ENCODE assay signal across 28 mouse cellular contexts in genomic region chr5:24490413-24490920, GRCm38 (mm10). TPM values are rescaled to one million over a fixed set of nuclear protein-coding genes. Genes with fewer than 3 reads are reported as not detected.
A peak's percentile ranks its signal among the peaks of the same experiment; 100 is the strongest.
DNase-seq lines count a peak whose midpoint lies in the region; ATAC-seq and TF ChIP-seq lines count a peak whose summit lies in the region.
"Had no signal": no experiment of that assay in that cellular context is flagged by ENCODE, and none has a peak within 500 bp of the region (broad histone marks: within the 10 kb centered on the region; RNA-seq: fewer than 3 reads in every experiment).

No protein-coding gene starts in this region.

- H3K27me3 ChIP-seq in forebrain, embryonic 14.5 days (replicated peaks; ENCODE audit: control insufficient read depth, insufficient read depth, low read length): 0 out of 2 replicates have a peak, but pooled peaks cover 4% of the 10 kb centered on the region
- peaks cover 24% of the 10 kb centered on the region for H3K27me3 ChIP-seq in forebrain, embryonic 10.5 days (ENCODE audit: poor library complexity, severe bottlenecking)
- no peaks in the 10 kb centered on the region for H3K27me3 ChIP-seq in midbrain, postnatal 0 days (ENCODE audit: insufficient read depth, low read length)
- H3K27me3 ChIP-seq in midbrain, embryonic 10.5 days (ENCODE audit: low read depth, poor library complexity, severe bottlenecking): peaks cover 4% of the 10 kb centered on the region
- H3K27me3 ChIP-seq in limb, embryonic 11.5 days (ENCODE audit: control insufficient read depth, insufficient read depth, low read length): no peaks in the 10 kb centered on the region
- H3K27me3 ChIP-seq: liver, embryonic 12.5 days had no signal

- TF ChIP-seq CTCF in midbrain, postnatal 0 days (IDR thresholded peaks at IDR 0.05): no peak

- H3K9me3 ChIP-seq in forebrain, embryonic 14.5 days (replicated peaks; ENCODE audit: control insufficient read depth, low read length): no peaks in the 10 kb centered on the region
- H3K9me3 ChIP-seq in forebrain, embryonic 10.5 days: no peaks in the 10 kb centered on the region
- no peaks in the 10 kb centered on the region for H3K9me3 ChIP-seq in midbrain, postnatal 0 days (ENCODE audit: low read length)
- H3K9me3 ChIP-seq in midbrain, embryonic 10.5 days (replicated peaks): no peaks in the 10 kb centered on the region
- H3K9me3 ChIP-seq in limb, embryonic 11.5 days (ENCODE audit: control insufficient read depth, low read length): no peaks in the 10 kb centered on the region
- H3K9me3 ChIP-seq: heart, embryonic 12.5 days; liver, embryonic 12.5 days had no signal

- no peak overlapping the region for H3K9ac ChIP-seq in forebrain, embryonic 14.5 days (ENCODE audit: low read length)
- no peak overlapping the region for H3K9ac ChIP-seq in midbrain, postnatal 0 days (replicated peaks; ENCODE audit: low read length, poor library complexity, severe bottlenecking)
- H3K9ac ChIP-seq in limb, embryonic 11.5 days (ENCODE audit: low read length): no peak overlapping the region
- H3K9ac ChIP-seq: heart, embryonic 12.5 days; liver, embryonic 12.5 days had no signal

- WGBS in forebrain, embryonic 14.5 days: 23% methylated on average over 14 of the region's 14 CpGs
- WGBS in forebrain, embryonic 10.5 days: 78% methylated on average over 14 of the region's 14 CpGs
- 78% methylated on average over 14 of the region's 14 CpGs for WGBS in midbrain, postnatal 0 days
- WGBS in midbrain, embryonic 10.5 days: 90% methylated on average over 14 of the region's 14 CpGs
- WGBS in limb, embryonic 11.5 days: 25% methylated on average over 14 of the region's 14 CpGs

- peaks cover 14% of the 10 kb centered on the region for H3K4me1 ChIP-seq in forebrain, embryonic 14.5 days (ENCODE audit: control insufficient read depth, insufficient read depth, low read length)
- H3K4me1 ChIP-seq in forebrain, embryonic 10.5 days: peaks cover 25% of the 10 kb centered on the region
- no peaks in the 10 kb centered on the region for H3K4me1 ChIP-seq in midbrain, postnatal 0 days (ENCODE audit: insufficient read depth, low read length)
- peaks cover 11% of the 10 kb centered on the region for H3K4me1 ChIP-seq in midbrain, embryonic 10.5 days
- peaks cover 18% of the 10 kb centered on the region for H3K4me1 ChIP-seq in limb, embryonic 11.5 days (ENCODE audit: control insufficient read depth, insufficient read depth, low read length)
- H3K4me1 ChIP-seq: liver, embryonic 12.5 days had no signal

- DNase-seq in forebrain, embryonic 14.5 days (ENCODE audit: low spot score): peak; percentile 45
- no peak for DNase-seq in forebrain, embryonic 10.5 days (ENCODE audit: extremely low spot score, low spot score)
- peak; percentile 63 for DNase-seq in midbrain, postnatal 0 days (ENCODE audit: low spot score)
- no peak for DNase-seq in midbrain, embryonic 10.5 days (ENCODE audit: low spot score)
- DNase-seq in limb, embryonic 11.5 days (ENCODE audit: low spot score): no peak
- DNase-seq in gastrocnemius, adult 8-10 months (ENCODE audit: low spot score in 2 of 2): no peak
- no peak for DNase-seq in lung, postnatal 10 days
- DNase-seq: adrenal gland, postnatal 25 days; cerebellum, postnatal 10 days; gastrocnemius, postnatal 25 days; heart, adult 18-20 months; heart, postnatal 10 days; kidney, adult 2 months; left cerebral cortex, postnatal 4 days; lung, adult 2 months; midbrain, embryonic 14.5 days; right cerebral cortex, postnatal 14 days; thymus, adult 2 months; thymus, postnatal 4 days had no signal

- H3K4me2 ChIP-seq in forebrain, embryonic 14.5 days (ENCODE audit: low read length): no peak overlapping the region
- no peak overlapping the region for H3K4me2 ChIP-seq in midbrain, postnatal 0 days (ENCODE audit: low read depth, low read length, poor library complexity, severe bottlenecking)
- H3K4me2 ChIP-seq in limb, embryonic 11.5 days (ENCODE audit: low read depth, severe bottlenecking): no peak overlapping the region
- H3K4me2 ChIP-seq: heart, embryonic 12.5 days; liver, embryonic 12.5 days had no signal

- H3K27ac ChIP-seq in forebrain, embryonic 14.5 days (ENCODE audit: low read depth, low read length): no peak overlapping the region
- no peak overlapping the region for H3K27ac ChIP-seq in forebrain, embryonic 10.5 days
- no peak overlapping the region for H3K27ac ChIP-seq in midbrain, postnatal 0 days (ENCODE audit: low read depth, low read length)
- H3K27ac ChIP-seq in midbrain, embryonic 10.5 days (replicated peaks): no peak overlapping the region
- peak overlapping the region; percentile 52; the same call in 1 of the 2 replicates for H3K27ac ChIP-seq in limb, embryonic 11.5 days (replicated peaks; ENCODE audit: low read depth, low read length)
- H3K27ac ChIP-seq: kidney, postnatal 0 days; liver, embryonic 12.5 days; stomach, postnatal 0 days had no signal

- H3K36me3 ChIP-seq in forebrain, embryonic 14.5 days (ENCODE audit: control insufficient read depth, insufficient read depth, low read length): peaks cover 80% of the 10 kb centered on the region
- H3K36me3 ChIP-seq in forebrain, embryonic 10.5 days (replicated peaks): peaks cover 93% of the 10 kb centered on the region
- H3K36me3 ChIP-seq in midbrain, postnatal 0 days (ENCODE audit: insufficient read depth, low read length): peaks cover 68% of the 10 kb centered on the region
- peaks cover 94% of the 10 kb centered on the region for H3K36me3 ChIP-seq in midbrain, embryonic 10.5 days
- H3K36me3 ChIP-seq in limb, embryonic 11.5 days (ENCODE audit: control insufficient read depth, insufficient read depth, low read length): peaks cover 31% of the 10 kb centered on the region

- no peak for ATAC-seq in forebrain, embryonic 14.5 days
- ATAC-seq in midbrain, postnatal 0 days (ENCODE audit: low FRiP score): no peak
- ATAC-seq in limb, embryonic 11.5 days (ENCODE audit: insufficient number of reproducible peaks, low FRiP score, low TSS enrichment, low read depth): no peak
- ATAC-seq: CD4-positive, CD25-positive, alpha-beta regulatory T cell, adult 4 months; liver, embryonic 12.5 days had no signal

- no peak overlapping the region for H3K4me3 ChIP-seq in forebrain, embryonic 14.5 days (ENCODE audit: low read depth, low read length)
- H3K4me3 ChIP-seq in forebrain, embryonic 10.5 days: no peak overlapping the region
- no peak overlapping the region for H3K4me3 ChIP-seq in midbrain, postnatal 0 days (ENCODE audit: low read depth, low read length)
- H3K4me3 ChIP-seq in midbrain, embryonic 10.5 days: no peak overlapping the region
- H3K4me3 ChIP-seq in limb, embryonic 11.5 days (ENCODE audit: low read depth, low read length): no peak overlapping the region
- H3K4me3 ChIP-seq: heart, embryonic 12.5 days; liver, embryonic 12.5 days; myocyte had no signal

RNA-seq across cellular contexts. Expression of gene Gbx1, which starts 36.5 kb away (rescaled TPM):
- 0.49 and 0.51 TPM in 2 replicates for polyA plus RNA-seq in forebrain, embryonic 14.5 days (2014; fragmentation: Nextera tagmentation; extraction: Ambion mirVana)
- 0.09 and 0.21 TPM in 2 replicates for polyA plus RNA-seq in forebrain, embryonic 10.5 days (2016; fragmentation: Nextera tagmentation; extraction: Ambion mirVana)
- total RNA-seq in midbrain, postnatal 0 days (2014; rRNA removed): 0.33 TPM in 1 of 2 replicates, not detected in the other
- 0.09 and 0.12 TPM in 2 replicates for polyA plus RNA-seq in midbrain, postnatal 0 days (2015; fragmentation: Nextera tagmentation; extraction: Ambion mirVana)
- not detected in 2 replicates for polyA plus RNA-seq in midbrain, embryonic 10.5 days (2016; fragmentation: Nextera tagmentation; extraction: Ambion mirVana)
- polyA plus RNA-seq in limb, embryonic 11.5 days (2014; fragmentation: Nextera tagmentation; extraction: Ambion mirVana): 0.04 TPM in 1 of 2 replicates, not detected in the other
- total RNA-seq in gastrocnemius, adult 8-10 months (2022): not detected
- total RNA-seq: adrenal gland, postnatal 25 days; gastrocnemius, postnatal 25 days; heart, adult 18-20 months; layer of hippocampus, postnatal 10 days; megakaryocyte, adult 5-6 weeks had no signal
- polyA plus RNA-seq: CD4-positive, CD25-positive, alpha-beta regulatory T cell, adult 4 months; heart, embryonic 12.5 days; liver, embryonic 12.5 days had no signal

RNA-seq across cellular contexts. Expression of gene Agap3, which starts 38.5 kb away (rescaled TPM):
- 47.5 and 49.5 TPM in 2 replicates for polyA plus RNA-seq in forebrain, embryonic 14.5 days (2014; fragmentation: Nextera tagmentation; extraction: Ambion mirVana)
- 24.1 and 29.0 TPM in 2 replicates for polyA plus RNA-seq in forebrain, embryonic 10.5 days (2016; fragmentation: Nextera tagmentation; extraction: Ambion mirVana)
- total RNA-seq in midbrain, postnatal 0 days (2014; rRNA removed): 239 and 282 TPM in 2 replicates
- polyA plus RNA-seq in midbrain, postnatal 0 days (2015; fragmentation: Nextera tagmentation; extraction: Ambion mirVana): 116 and 120 TPM in 2 replicates
- 27.6 and 31.2 TPM in 2 replicates for polyA plus RNA-seq in midbrain, embryonic 10.5 days (2016; fragmentation: Nextera tagmentation; extraction: Ambion mirVana)
- polyA plus RNA-seq in limb, embryonic 11.5 days (2014; fragmentation: Nextera tagmentation; extraction: Ambion mirVana): 39.9 and 52.1 TPM in 2 replicates
- total RNA-seq in gastrocnemius, adult 8-10 months (2022): 10 to 100 TPM; 79.7 to 89.0 (median 83.6) TPM

RNA-seq across cellular contexts. Expression of gene Tmub1, which starts 42.8 kb away (rescaled TPM):
- polyA plus RNA-seq in forebrain, embryonic 14.5 days (2014; fragmentation: Nextera tagmentation; extraction: Ambion mirVana): 45.5 and 47.5 TPM in 2 replicates
- polyA plus RNA-seq in forebrain, embryonic 10.5 days (2016; fragmentation: Nextera tagmentation; extraction: Ambion mirVana): 28.4 and 31.8 TPM in 2 replicates
- total RNA-seq in midbrain, postnatal 0 days (2014; rRNA removed): 52.1 and 91.5 TPM in 2 replicates
- 65.3 and 65.5 TPM in 2 replicates for polyA plus RNA-seq in midbrain, postnatal 0 days (2015; fragmentation: Nextera tagmentation; extraction: Ambion mirVana)
- 30.9 and 32.9 TPM in 2 replicates for polyA plus RNA-seq in midbrain, embryonic 10.5 days (2016; fragmentation: Nextera tagmentation; extraction: Ambion mirVana)
- 25.4 and 27.1 TPM in 2 replicates for polyA plus RNA-seq in limb, embryonic 11.5 days (2014; fragmentation: Nextera tagmentation; extraction: Ambion mirVana)
- total RNA-seq in gastrocnemius, adult 8-10 months (2022): 10 to 100 TPM; 18.4 to 19.9 (median 19.3) TPM

RNA-seq across cellular contexts. Expression of gene Fastk, which starts 45.4 kb away (rescaled TPM):
- 89.3 and 94.3 TPM in 2 replicates for polyA plus RNA-seq in forebrain, embryonic 14.5 days (2014; fragmentation: Nextera tagmentation; extraction: Ambion mirVana)
- 106 and 108 TPM in 2 replicates for polyA plus RNA-seq in forebrain, embryonic 10.5 days (2016; fragmentation: Nextera tagmentation; extraction: Ambion mirVana)
- 139 and 174 TPM in 2 replicates for total RNA-seq in midbrain, postnatal 0 days (2014; rRNA removed)
- polyA plus RNA-seq in midbrain, postnatal 0 days (2015; fragmentation: Nextera tagmentation; extraction: Ambion mirVana): 97.9 and 109 TPM in 2 replicates
- 107 and 113 TPM in 2 replicates for polyA plus RNA-seq in midbrain, embryonic 10.5 days (2016; fragmentation: Nextera tagmentation; extraction: Ambion mirVana)
- polyA plus RNA-seq in limb, embryonic 11.5 days (2014; fragmentation: Nextera tagmentation; extraction: Ambion mirVana): 89.6 and 95.1 TPM in 2 replicates
- 100 to 1,000 TPM; 188 to 243 (median 221) TPM for total RNA-seq in gastrocnemius, adult 8-10 months (2022)

RNA-seq across cellular contexts. Expression of gene Asb10, which starts 50.3 kb away (rescaled TPM):
- 0.09 and 0.17 TPM in 2 replicates for polyA plus RNA-seq in forebrain, embryonic 14.5 days (2014; fragmentation: Nextera tagmentation; extraction: Ambion mirVana)
- 0.09 and 0.15 TPM in 2 replicates for polyA plus RNA-seq in forebrain, embryonic 10.5 days (2016; fragmentation: Nextera tagmentation; extraction: Ambion mirVana)
- 1.2 TPM in 1 of 2 replicates, not detected in the other for total RNA-seq in midbrain, postnatal 0 days (2014; rRNA removed)
- 0.31 and 0.39 TPM in 2 replicates for polyA plus RNA-seq in midbrain, postnatal 0 days (2015; fragmentation: Nextera tagmentation; extraction: Ambion mirVana)
- polyA plus RNA-seq in midbrain, embryonic 10.5 days (2016; fragmentation: Nextera tagmentation; extraction: Ambion mirVana): 0.06 and 0.15 TPM in 2 replicates
- polyA plus RNA-seq in limb, embryonic 11.5 days (2014; fragmentation: Nextera tagmentation; extraction: Ambion mirVana): 0.40 and 0.81 TPM in 2 replicates
- total RNA-seq in gastrocnemius, adult 8-10 months (2022): 100 to 1,000 TPM; 101 to 130 (median 119) TPM
- total RNA-seq: megakaryocyte, adult 5-6 weeks had no signal
- polyA plus RNA-seq: CD4-positive, CD25-positive, alpha-beta regulatory T cell, adult 4 months; forebrain, embryonic 11.5 days; liver, embryonic 12.5 days had no signal

Comparison
In these comparisons a context has a peak if more than half of its experiments do, and no peak if none do; other contexts are left out.
1. DNase-seq: peak in forebrain, embryonic 14.5 days (single experiment) and midbrain, postnatal 0 days (single experiment); none in forebrain, embryonic 10.5 days (single experiment), midbrain, embryonic 10.5 days (single experiment), limb, embryonic 11.5 days (single experiment), gastrocnemius, adult 8-10 months (0 of 2) and lung, postnatal 10 days (single experiment).